Mouse (Mus musculus): ENCODE results near the gene Ccdc24. TPM values are rescaled to one million over a fixed set of nuclear protein-coding genes. Genes with fewer than 3 reads are reported as not detected.

Gene Ccdc24
- polyA plus RNA-seq, 1 experiment from 2014 or later, result 2.9 TPM

GRCm38 (mm10) chr4:117870437-117870836 lies 1.9 kb downstream of the Ccdc24 start:
- WGBS, result 62% methylated on average over 1 of the region's 1 CpGs
- Histone ChIP-seq H3K9me3 (replicated peaks) (no peaks in the 10 kb centered on the region), H3K36me3 (peaks cover 22% of the 10 kb centered on the region), H3K9ac (no peak overlapping the region), H3K27me3 (0 out of 2 replicates have a peak, but pooled peaks cover 5% of the 10 kb centered on the region), H3K27ac (no peak overlapping the region), H3K4me3 (no peak overlapping the region), H3K4me2 (replicated peaks) (no peak overlapping the region), H3K4me1 (peaks cover 32% of the 10 kb centered on the region)
- ATAC-seq (ENCODE audit: low FRiP score), result no peak

GRCm38 (mm10) chr4:117869317-117869716 lies 3.0 kb downstream of the Ccdc24 start:
- 66% methylated on average over 9 of the region's 9 CpGs for WGBS
- Histone ChIP-seq H3K9me3 (replicated peaks) (no peaks in the 10 kb centered on the region), H3K27me3 (0 out of 2 replicates have a peak, but pooled peaks cover 5% of the 10 kb centered on the region), H3K36me3 (peaks cover 15% of the 10 kb centered on the region), H3K9ac (no peak overlapping the region), H3K4me3 (no peak overlapping the region), H3K4me2 (replicated peaks) (no peak overlapping the region), H3K27ac (peak overlapping the region; percentile 30; the same call in 1 of the 2 replicates), H3K4me1 (peaks cover 32% of the 10 kb centered on the region)
- no peak for ATAC-seq (ENCODE audit: low FRiP score)

DNA sequence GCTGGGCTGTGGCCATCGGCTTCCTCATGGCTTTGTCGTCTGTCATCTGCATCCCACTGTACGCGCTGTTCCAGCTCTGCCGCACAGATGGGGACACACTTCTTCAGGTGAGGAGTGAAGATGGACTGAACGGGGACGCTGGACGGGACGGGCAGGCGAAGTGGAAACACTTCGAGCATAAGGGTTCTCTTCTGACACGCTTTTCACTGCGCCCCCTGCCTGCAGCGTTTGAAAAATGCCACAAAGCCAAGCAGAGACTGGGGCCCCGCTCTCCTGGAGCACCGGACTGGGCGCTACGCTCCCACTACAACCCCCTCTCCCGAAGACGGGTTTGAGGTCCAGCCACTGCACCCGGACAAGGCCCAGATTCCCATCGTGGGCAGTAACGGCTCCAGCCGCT lies 4.5 kb downstream of the Ccdc24 start:
- Histone ChIP-seq H3K4me3 (no peak overlapping the region), H3K9me3 (replicated peaks) (no peaks in the 10 kb centered on the region), H3K4me2 (replicated peaks) (peak overlapping the region; percentile 19; the same call in 1 of the 2 replicates), H3K27ac (no peak overlapping the region), H3K4me1 (peaks cover 31% of the 10 kb centered on the region), H3K36me3 (0 out of 2 replicates have a peak, but pooled peaks cover 2% of the 10 kb centered on the region), H3K27me3 (0 out of 2 replicates have a peak, but pooled peaks cover 5% of the 10 kb centered on the region), H3K9ac (no peak overlapping the region)
- WGBS, result 17% methylated on average over 24 of the region's 24 CpGs
- ATAC-seq (ENCODE audit: low FRiP score), result no peak; the same call in 1 of the 2 replicates

GRCm38 (mm10) chr4:117867000-117867399 lies 5.4 kb downstream of the Ccdc24 start:
- peaks cover 24% of the 10 kb centered on the region for H3K4me1 ChIP-seq
- 73% methylated on average over 6 of the region's 6 CpGs for WGBS
- H3K9ac ChIP-seq, result no peak overlapping the region
- H3K9me3 ChIP-seq (replicated peaks), result no peaks in the 10 kb centered on the region
- no peak overlapping the region for H3K4me3 ChIP-seq
- H3K27ac ChIP-seq, result no peak overlapping the region
- H3K27me3 ChIP-seq, result 0 out of 2 replicates have a peak, but pooled peaks cover 5% of the 10 kb centered on the region
- H3K36me3 ChIP-seq, result 0 out of 2 replicates have a peak, but pooled peaks cover 2% of the 10 kb centered on the region
- H3K4me2 ChIP-seq (replicated peaks), result no peak overlapping the region
- ATAC-seq (ENCODE audit: low FRiP score), result no peak

GRCm38 (mm10) chr4:117866083-117866482 lies 6.3 kb downstream of the Ccdc24 start:
- Histone ChIP-seq H3K4me2 (replicated peaks) (no peak overlapping the region), H3K4me1 (peaks cover 24% of the 10 kb centered on the region), H3K9me3 (replicated peaks) (no peaks in the 10 kb centered on the region), H3K27ac (no peak overlapping the region), H3K9ac (no peak overlapping the region), H3K4me3 (no peak overlapping the region), H3K36me3 (0 out of 2 replicates have a peak, but pooled peaks cover 2% of the 10 kb centered on the region), H3K27me3 (0 out of 2 replicates have a peak, but pooled peaks cover 5% of the 10 kb centered on the region)
- 64% methylated on average over 9 of the region's 9 CpGs for WGBS
- no peak for ATAC-seq (ENCODE audit: low FRiP score)

- H3K36me3 ChIP-seq, result 0 out of 2 replicates have a peak, but pooled peaks cover 2% of the 10 kb centered on the region
- no peak overlapping the region for H3K4me3 ChIP-seq
- peak; percentile 55 for ATAC-seq (ENCODE audit: low FRiP score)
- H3K27me3 ChIP-seq, result 0 out of 2 replicates have a peak, but pooled peaks cover 5% of the 10 kb centered on the region
- H3K4me2 ChIP-seq (replicated peaks), result no peak overlapping the region
- no peak overlapping the region for H3K27ac ChIP-seq
- peaks cover 9% of the 10 kb centered on the region for H3K4me1 ChIP-seq
- no peak overlapping the region for H3K9ac ChIP-seq
- 38% methylated on average over 4 of the region's 4 CpGs for WGBS
- no peaks in the 10 kb centered on the region for H3K9me3 ChIP-seq (replicated peaks)
These were observed 9.5 kb downstream of the Ccdc24 start for GRCm38 (mm10) chr4:117862823-117863222.

GRCm38 (mm10) chr4:117860570-117860969 lies 11.8 kb downstream of the Ccdc24 start:
- Histone ChIP-seq H3K27ac (no peak overlapping the region), H3K9ac (no peak overlapping the region), H3K27me3 (no peaks in the 10 kb centered on the region), H3K4me3 (no peak overlapping the region), H3K4me1 (peaks cover 1% of the 10 kb centered on the region), H3K9me3 (replicated peaks) (no peaks in the 10 kb centered on the region), H3K4me2 (replicated peaks) (no peak overlapping the region), H3K36me3 (0 out of 2 replicates have a peak, but pooled peaks cover 2% of the 10 kb centered on the region)
- ATAC-seq (ENCODE audit: low FRiP score), result no peak
- 87% methylated on average over 9 of the region's 9 CpGs for WGBS

GRCm38 (mm10) chr4:117858794-117859193 lies 13.6 kb downstream of the Ccdc24 start:
- Histone ChIP-seq H3K9me3 (replicated peaks) (no peaks in the 10 kb centered on the region), H3K27ac (no peak overlapping the region), H3K27me3 (no peaks in the 10 kb centered on the region), H3K4me1 (peaks cover 7% of the 10 kb centered on the region), H3K36me3 (no peaks in the 10 kb centered on the region), H3K4me3 (no peak overlapping the region), H3K4me2 (replicated peaks) (no peak overlapping the region), H3K9ac (no peak overlapping the region)
- WGBS, result 59% methylated on average over 3 of the region's 3 CpGs
- peak; percentile 39; the same call in 1 of the 2 replicates for ATAC-seq (ENCODE audit: low FRiP score)

- H3K27ac ChIP-seq, result no peak overlapping the region
- 0 out of 2 replicates have a peak, but pooled peaks have one; percentile 27 for ATAC-seq (ENCODE audit: low FRiP score)
- no peak overlapping the region for H3K9ac ChIP-seq
- no peak overlapping the region for H3K4me2 ChIP-seq (replicated peaks)
- no peaks in the 10 kb centered on the region for H3K9me3 ChIP-seq (replicated peaks)
- peaks cover 15% of the 10 kb centered on the region for H3K4me1 ChIP-seq
- WGBS, result 69% methylated on average over 9 of the region's 9 CpGs
- no peaks in the 10 kb centered on the region for H3K36me3 ChIP-seq
- no peak overlapping the region for H3K4me3 ChIP-seq
- no peaks in the 10 kb centered on the region for H3K27me3 ChIP-seq
These were observed 17.2 kb downstream of the Ccdc24 start for GRCm38 (mm10) chr4:117855146-117855545.

- 88% methylated on average over 10 of the region's 10 CpGs for WGBS
- Histone ChIP-seq H3K9me3 (replicated peaks) (no peaks in the 10 kb centered on the region), H3K27ac (no peak overlapping the region), H3K27me3 (no peaks in the 10 kb centered on the region), H3K4me2 (replicated peaks) (no peak overlapping the region), H3K36me3 (no peaks in the 10 kb centered on the region), H3K4me1 (peaks cover 29% of the 10 kb centered on the region), H3K4me3 (no peak overlapping the region), H3K9ac (no peak overlapping the region)
- no peak for ATAC-seq (ENCODE audit: low FRiP score)
These were observed 20.0 kb downstream of the Ccdc24 start for GRCm38 (mm10) chr4:117852152-117852868.

- no peak overlapping the region for H3K27ac ChIP-seq
- peaks cover 36% of the 10 kb centered on the region for H3K4me1 ChIP-seq
- no peak for ATAC-seq (ENCODE audit: low FRiP score)
- no peak overlapping the region for H3K4me3 ChIP-seq
- no peaks in the 10 kb centered on the region for H3K9me3 ChIP-seq (replicated peaks)
- H3K27me3 ChIP-seq, result no peaks in the 10 kb centered on the region
- 76% methylated on average over 7 of the region's 7 CpGs for WGBS
- H3K4me2 ChIP-seq (replicated peaks), result no peak overlapping the region
- no peaks in the 10 kb centered on the region for H3K36me3 ChIP-seq
- H3K9ac ChIP-seq, result no peak overlapping the region
These were observed 21.5 kb downstream of the Ccdc24 start for GRCm38 (mm10) chr4:117850871-117851270.

GRCm38 (mm10) chr4:117850176-117850575 lies 22.2 kb downstream of the Ccdc24 start:
- H3K27ac ChIP-seq, result no peak overlapping the region
- H3K4me2 ChIP-seq (replicated peaks), result no peak overlapping the region
- no peaks in the 10 kb centered on the region for H3K27me3 ChIP-seq
- WGBS, result 84% methylated on average over 7 of the region's 7 CpGs
- H3K4me1 ChIP-seq, result peaks cover 32% of the 10 kb centered on the region
- H3K36me3 ChIP-seq, result no peaks in the 10 kb centered on the region
- H3K4me3 ChIP-seq, result no peak overlapping the region
- no peak overlapping the region for H3K9ac ChIP-seq
- ATAC-seq (ENCODE audit: low FRiP score), result no peak
- H3K9me3 ChIP-seq (replicated peaks), result no peaks in the 10 kb centered on the region

All from hindbrain, embryonic 12.5 days (tissue).